Comparison of ENCODE assay signal across 8 mouse cellular contexts in the genomic region with DNA sequence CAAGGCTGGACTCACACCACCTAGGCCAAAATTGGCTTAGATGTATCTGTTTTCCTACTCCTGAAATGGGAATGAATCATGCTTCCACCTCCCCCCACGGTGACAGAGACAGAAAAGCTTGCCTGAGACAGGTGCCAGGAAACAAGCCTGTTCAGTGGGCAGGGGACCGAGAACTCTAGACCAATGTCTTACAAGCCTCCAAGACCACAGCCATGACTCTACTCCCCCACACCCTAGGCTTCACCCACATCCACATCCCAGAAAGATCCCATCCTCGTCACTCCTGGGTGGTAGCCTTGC. TPM values are rescaled to one million over a fixed set of nuclear protein-coding genes. Genes with fewer than 3 reads are reported as not detected.
DNase-seq lines count a peak whose midpoint lies in the region; ATAC-seq and TF ChIP-seq lines count a peak whose summit lies in the region.

No protein-coding gene starts in this region.

- TF ChIP-seq CTCF in layer of hippocampus, adult 2 months (conservative IDR thresholded peaks at IDR 0.05), result no peak

- peaks cover 36% of the 10 kb centered on the region for H3K4me1 ChIP-seq in forebrain, embryonic 10.5 days
- H3K4me1 ChIP-seq in forebrain, embryonic 11.5 days (replicated peaks; ENCODE audit: control insufficient read depth, insufficient read depth, low read length), result 0 out of 2 replicates have a peak, but pooled peaks cover 10% of the 10 kb centered on the region
- peaks cover 19% of the 10 kb centered on the region for H3K4me1 ChIP-seq in liver, embryonic 13.5 days (replicated peaks)

- no peaks in the 10 kb centered on the region for H3K9me3 ChIP-seq in forebrain, embryonic 10.5 days
- H3K9me3 ChIP-seq in forebrain, embryonic 11.5 days (ENCODE audit: control insufficient read depth, low read length), result no peaks in the 10 kb centered on the region
- no peaks in the 10 kb centered on the region for H3K9me3 ChIP-seq in liver, embryonic 13.5 days (replicated peaks)

- no peaks in the 10 kb centered on the region for H3K27me3 ChIP-seq in forebrain, embryonic 10.5 days (ENCODE audit: poor library complexity, severe bottlenecking)
- no peaks in the 10 kb centered on the region for H3K27me3 ChIP-seq in forebrain, embryonic 11.5 days (ENCODE audit: control insufficient read depth, insufficient read depth, low read length)
- no peaks in the 10 kb centered on the region for H3K27me3 ChIP-seq in liver, embryonic 13.5 days

- WGBS in forebrain, embryonic 10.5 days, result 81% methylated on average over 3 of the region's 3 CpGs
- 76% methylated on average over 3 of the region's 3 CpGs for WGBS in forebrain, embryonic 11.5 days
- WGBS in liver, embryonic 13.5 days (ENCODE audit: insufficient replicate concordance), result 63% methylated on average over 3 of the region's 3 CpGs

- H3K4me3 ChIP-seq in forebrain, embryonic 10.5 days, result no peak overlapping the region
- no peak overlapping the region for H3K4me3 ChIP-seq in forebrain, embryonic 11.5 days (ENCODE audit: low read depth, low read length)
- H3K4me3 ChIP-seq in layer of hippocampus, adult 2 months, result no peak overlapping the region
- H3K4me3 ChIP-seq in liver, embryonic 13.5 days (replicated peaks), result no peak overlapping the region

- no peak for ATAC-seq in forebrain, embryonic 11.5 days (replicated peaks; ENCODE audit: low FRiP score)
- no peak for ATAC-seq in liver, embryonic 13.5 days (ENCODE audit: low read depth)
- ATAC-seq in megakaryocyte, adult 5-6 weeks (ENCODE audit: poor library complexity, severe bottlenecking), result no peak

- peak overlapping the region; percentile 83 for H3K27ac ChIP-seq in forebrain, embryonic 10.5 days
- no peak overlapping the region for H3K27ac ChIP-seq in forebrain, embryonic 11.5 days (ENCODE audit: low read depth, low read length)
- H3K27ac ChIP-seq in layer of hippocampus, adult 2 months, result peak overlapping the region; percentile 69; the same call in 1 of the 2 replicates
- H3K27ac ChIP-seq in liver, embryonic 13.5 days, result 0 out of 2 replicates have a peak overlapping the region, but pooled peaks have one; percentile 39

- no peak for DNase-seq in forebrain, embryonic 10.5 days (ENCODE audit: extremely low spot score, low spot score)
- DNase-seq in forebrain, embryonic 11.5 days (ENCODE audit: low spot score), result no peak
- no peak for DNase-seq in layer of hippocampus, adult 2 months (ENCODE audit: low spot score in 2 of 2)
- DNase-seq in layer of hippocampus, adult 11-12 months (ENCODE audit: low spot score), result no peak
- DNase-seq in brain, adult 2 months (ENCODE audit: low read depth, low spot score), result peak; percentile 77
- DNase-seq in liver, embryonic 13.5 days, result no peak
- no peak for DNase-seq in embryo, embryonic 10 days (ENCODE audit: low spot score)

- H3K4me2 ChIP-seq in forebrain, embryonic 11.5 days (ENCODE audit: low read depth, low read length, severe bottlenecking), result no peak overlapping the region
- no peak overlapping the region for H3K4me2 ChIP-seq in liver, embryonic 13.5 days

- peaks cover 88% of the 10 kb centered on the region for H3K36me3 ChIP-seq in forebrain, embryonic 10.5 days (replicated peaks)
- H3K36me3 ChIP-seq in forebrain, embryonic 11.5 days (ENCODE audit: control insufficient read depth, insufficient read depth, low read length), result peaks cover 3% of the 10 kb centered on the region; the same call in 1 of the 2 replicates
- H3K36me3 ChIP-seq in liver, embryonic 13.5 days, result peaks cover 15% of the 10 kb centered on the region; the same call in 1 of the 2 replicates

- no peak overlapping the region for H3K9ac ChIP-seq in forebrain, embryonic 11.5 days (ENCODE audit: low read length)
- no peak overlapping the region for H3K9ac ChIP-seq in liver, embryonic 13.5 days

RNA-seq across cellular contexts. Expression of a gene that starts 17.0 kb away (rescaled TPM):
- polyA plus RNA-seq in forebrain, embryonic 10.5 days (2016; fragmentation: Nextera tagmentation; extraction: Ambion mirVana), result 22.4 and 26.6 TPM in 2 replicates
- polyA plus RNA-seq in forebrain, embryonic 11.5 days (2014; fragmentation: Nextera tagmentation; extraction: Ambion mirVana), result 38.0 and 41.5 TPM in 2 replicates
- 100 to 1,000 TPM; 108 to 120 TPM for total RNA-seq in layer of hippocampus, adult 2 months (2021)
- 1.8 and 2.5 TPM in 2 replicates for polyA plus RNA-seq in liver, embryonic 13.5 days (2015; fragmentation: Nextera tagmentation; extraction: Ambion mirVana)
- 0.91 and 2.7 TPM in 2 replicates for total RNA-seq in megakaryocyte, adult 5-6 weeks (2015)
- 1.4 and 5.7 TPM in 2 replicates for total RNA-seq in megakaryocyte, adult 5-6 weeks (2017)
